Mouse (Mus musculus): ENCODE measurements around the gene Plcl1.

Plcl1 gene

DNA sequence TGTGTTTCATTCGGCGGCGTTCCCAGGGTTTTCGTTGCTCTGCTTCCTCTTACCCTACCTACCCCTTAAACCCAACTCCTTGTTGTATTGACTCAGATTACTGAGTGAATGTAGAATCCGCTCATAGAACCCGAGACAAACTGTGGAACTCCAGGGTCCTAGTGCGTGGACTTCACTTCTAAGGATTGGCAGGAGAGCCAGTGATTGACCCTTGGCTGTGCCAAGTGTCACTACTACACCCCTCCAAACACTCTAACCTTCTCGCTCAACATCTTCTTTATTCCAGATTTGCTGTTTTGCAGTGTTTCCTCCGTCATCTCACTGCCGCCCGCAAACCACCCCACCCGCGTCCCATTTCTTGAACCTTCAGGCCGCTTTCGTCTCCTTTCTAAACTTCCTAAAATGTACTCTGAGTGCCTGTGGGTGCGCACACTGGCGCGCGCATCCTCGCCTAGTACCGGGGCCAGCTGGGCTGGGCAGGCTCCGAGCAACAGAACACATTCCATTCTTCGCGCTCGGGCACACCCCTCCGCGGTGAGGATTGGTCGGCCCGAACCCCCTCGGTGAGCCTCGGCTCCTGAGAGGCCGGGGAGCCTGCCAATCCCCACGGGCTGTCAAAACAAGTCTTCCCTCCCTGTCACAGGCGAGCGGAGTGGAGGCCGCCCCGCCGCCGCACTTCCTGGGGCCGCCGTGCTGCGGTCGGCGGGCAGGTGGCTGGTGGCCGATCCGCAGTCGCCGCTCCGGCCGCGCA is at the start of gene Plcl1:
Plcl1 (plus strand) TSS at position 650 of the 751 bp plus-strand sequence.
- in situ Hi-C loops (cut with MboI; ENCODE audit: low sequenced_read_pairs), result loop anchor here (10.0 to 25.0 kb wide), 2 partner anchors 349 to 432 kb away; no protein-coding TSS in a partner anchor

DNA sequence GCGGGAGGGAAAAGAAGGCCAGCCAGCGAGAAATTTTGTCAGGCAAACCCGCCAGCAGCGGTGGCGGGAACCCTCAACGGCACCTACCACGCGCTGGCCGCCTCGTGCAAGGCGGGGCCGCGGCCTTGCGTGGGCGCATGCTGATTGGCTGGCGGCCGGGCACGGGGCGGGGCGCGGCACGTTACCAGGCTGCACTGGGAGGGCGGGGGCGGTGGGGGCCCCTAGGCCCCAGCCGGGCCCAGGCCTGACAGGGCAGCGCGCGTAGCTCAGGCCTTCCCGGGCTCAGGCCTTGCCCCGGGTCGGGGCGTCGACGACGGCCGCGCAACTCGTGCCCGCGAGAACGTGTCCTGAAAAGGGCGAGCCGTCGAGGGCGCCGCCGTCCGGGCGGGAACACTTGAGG is 43.1 kb upstream of the Plcl1 start:
- in situ Hi-C loops (cut with MboI; ENCODE audit: low sequenced_read_pairs), result no loop called here

DNA sequence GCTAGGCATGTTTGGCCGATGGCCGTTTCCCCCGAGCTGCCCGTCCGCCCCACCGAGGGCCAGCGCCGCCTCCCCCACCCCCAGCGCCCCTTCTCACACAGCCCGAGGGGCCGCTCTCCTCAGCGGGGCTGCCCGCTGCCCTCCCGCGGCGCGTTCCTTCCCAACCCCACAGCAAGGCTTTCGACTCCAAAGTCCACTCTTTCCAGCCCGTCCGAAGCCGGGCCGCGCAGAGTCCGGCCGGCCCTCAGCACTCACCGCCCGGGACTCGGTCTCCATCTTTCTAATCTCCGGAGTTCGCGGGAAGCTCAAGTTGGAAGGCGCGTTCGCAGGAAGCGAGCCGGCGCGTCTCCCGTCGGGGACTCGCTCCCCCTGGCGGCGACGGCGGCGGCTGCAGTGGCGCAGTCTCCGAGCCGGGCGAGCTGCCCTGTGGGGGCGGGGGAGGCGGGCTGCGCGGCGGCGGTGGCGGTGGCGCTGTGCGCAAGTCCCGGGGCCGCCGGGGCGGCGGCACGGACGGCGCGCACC is 42.6 kb upstream of the Plcl1 start, which contains the start of gene Boll:
Boll (minus strand) TSS at position 426 of the 522 bp plus-strand sequence.
- in situ Hi-C loops (cut with MboI; ENCODE audit: low sequenced_read_pairs), result no loop called here

DNA sequence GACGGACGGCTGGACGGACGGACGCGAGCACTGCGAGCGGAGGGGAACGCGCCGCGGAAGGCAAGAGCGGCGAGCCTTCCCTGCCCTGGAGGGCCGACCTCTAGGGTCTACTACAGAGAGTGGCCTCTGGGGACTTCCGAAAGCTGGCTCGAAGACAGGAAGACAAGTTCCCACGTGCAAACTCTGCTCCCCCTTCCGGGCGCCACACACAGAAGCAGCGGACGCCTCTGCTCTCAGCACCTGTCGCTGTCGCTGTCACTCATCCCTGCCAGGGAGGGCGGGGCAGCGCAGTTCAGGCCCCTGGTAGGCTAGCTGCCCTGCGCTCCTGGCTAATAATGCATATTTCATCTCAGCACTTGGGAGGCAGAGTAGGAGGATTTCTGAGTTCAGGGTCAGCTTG is 42.1 kb upstream of the Plcl1 start:
- in situ Hi-C loops (cut with MboI; ENCODE audit: low sequenced_read_pairs), result no loop called here

DNA sequence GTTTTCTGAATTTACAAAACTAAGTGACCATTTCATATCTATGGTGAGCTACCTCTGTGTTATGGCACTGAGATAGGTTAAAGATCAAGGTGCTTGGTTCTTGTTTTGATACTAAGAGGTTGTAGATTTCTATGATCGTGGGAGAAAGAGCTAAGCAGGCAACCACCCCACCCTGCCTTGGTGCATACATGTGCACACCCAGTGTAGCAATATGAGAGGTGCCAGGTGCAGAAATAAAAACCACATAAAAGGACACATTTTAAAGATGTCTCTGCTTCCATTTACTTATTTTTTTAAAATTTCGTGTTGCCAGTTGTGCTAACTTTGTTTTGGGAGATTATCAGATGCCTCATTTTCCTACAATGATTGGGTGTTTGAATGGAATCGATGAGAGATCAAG is 33.1 kb upstream of the Plcl1 start:
- in situ Hi-C loops (cut with MboI; ENCODE audit: low sequenced_read_pairs), result loop anchor here (10.0 kb wide), 1 partner anchor 138 kb away; the partner anchor contains the start of gene Mars2

DNA sequence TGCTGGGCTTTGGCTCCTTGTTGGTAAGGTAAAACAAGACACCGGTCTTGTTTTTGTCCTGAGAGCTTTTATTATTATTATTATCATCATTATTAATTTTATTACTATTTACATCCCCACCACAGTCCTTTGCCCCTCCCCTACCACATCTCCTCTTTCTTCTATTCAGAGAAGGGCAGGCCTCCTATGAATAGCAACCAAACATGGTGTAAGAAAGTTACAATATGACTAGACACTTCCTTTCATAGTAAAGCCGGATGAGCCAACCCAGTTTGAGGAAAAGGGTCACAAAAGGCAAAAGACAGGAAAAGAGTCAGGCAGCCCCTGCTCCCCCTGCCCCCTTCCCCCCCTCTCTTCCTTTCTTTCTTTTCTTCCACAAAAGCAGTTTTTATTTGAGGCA is 25.2 kb upstream of the Plcl1 start:
- in situ Hi-C loops (cut with MboI; ENCODE audit: low sequenced_read_pairs), result no loop called here

DNA sequence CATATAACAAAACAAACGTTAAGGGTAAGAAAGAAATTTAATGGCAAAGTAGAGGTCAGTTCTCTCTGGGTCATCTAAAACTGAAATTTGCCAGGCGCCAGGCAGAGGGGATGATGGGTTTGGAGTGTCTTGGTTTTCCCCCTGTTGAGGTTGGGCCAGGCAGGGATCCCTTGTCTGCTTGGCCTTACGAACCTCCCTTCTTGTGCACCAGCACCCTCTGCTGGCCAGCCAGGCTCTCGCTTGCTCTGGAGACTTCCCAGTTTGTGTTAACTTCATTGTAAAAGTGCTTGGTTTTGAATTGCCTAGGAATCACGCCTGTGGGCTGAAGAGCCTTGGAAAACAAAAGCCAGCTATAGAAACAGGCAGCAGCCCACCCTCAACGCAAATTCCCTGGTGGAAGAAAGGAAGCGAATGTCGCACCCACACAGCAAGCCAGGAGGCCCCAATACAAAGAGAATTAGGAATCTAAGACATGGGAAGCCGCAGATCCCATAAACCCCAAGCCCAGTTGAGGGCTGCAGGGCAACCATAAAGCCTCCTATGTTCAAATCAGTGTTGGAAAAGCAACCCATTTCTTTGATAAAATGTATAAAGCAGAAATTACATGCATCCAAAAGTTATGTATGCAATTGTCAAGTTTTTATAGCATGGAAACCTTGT is 22.5 kb upstream of the Plcl1 start:
- in situ Hi-C loops (cut with MboI; ENCODE audit: low sequenced_read_pairs), result no loop called here

DNA sequence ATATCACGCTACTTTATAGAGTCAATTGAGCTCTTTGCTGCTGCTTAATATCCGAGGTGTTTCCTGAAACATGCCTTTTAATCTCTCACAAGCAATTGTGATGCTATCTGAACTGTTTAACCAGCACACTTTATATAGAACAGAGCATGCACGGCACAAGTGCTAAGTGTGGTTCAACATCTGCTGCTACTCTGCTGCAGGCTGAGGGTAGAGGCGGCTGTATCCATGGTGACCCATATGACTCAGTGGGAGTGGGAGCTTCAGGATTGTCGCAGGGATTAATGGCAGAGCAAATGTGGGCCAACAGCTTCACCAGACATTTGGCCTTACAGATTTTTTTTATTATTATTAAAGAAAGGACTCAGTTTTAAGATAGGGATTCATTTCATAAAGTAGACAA is 5.8 kb upstream of the Plcl1 start:
- in situ Hi-C loops (cut with MboI; ENCODE audit: low sequenced_read_pairs), result loop anchor here (10.0 to 25.0 kb wide), 2 partner anchors 355 to 437 kb away; no protein-coding TSS in a partner anchor

DNA sequence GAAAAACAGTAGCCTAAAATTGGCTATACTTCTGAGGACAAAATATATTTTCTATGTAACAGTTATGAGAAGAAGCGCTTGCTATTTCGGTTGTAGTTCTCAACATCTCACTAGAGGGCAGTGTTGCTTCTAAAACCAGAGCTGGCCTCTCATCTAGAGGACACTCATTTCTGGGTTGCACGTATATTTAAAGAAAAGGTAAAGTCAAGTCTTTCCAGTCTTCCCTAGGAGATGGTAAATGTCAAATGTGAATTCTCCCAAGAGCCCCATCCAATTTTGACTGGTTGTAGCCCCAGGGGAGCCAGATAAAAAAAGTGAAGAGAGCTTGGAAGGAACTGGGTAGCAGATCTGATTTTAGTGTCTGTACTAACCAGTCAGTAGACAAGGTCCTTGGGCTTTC is 1.3 kb upstream of the Plcl1 start:
- in situ Hi-C loops (cut with MboI; ENCODE audit: low sequenced_read_pairs), result loop anchor here (10.0 to 25.0 kb wide), 2 partner anchors 350 to 433 kb away; no protein-coding TSS in a partner anchor

DNA sequence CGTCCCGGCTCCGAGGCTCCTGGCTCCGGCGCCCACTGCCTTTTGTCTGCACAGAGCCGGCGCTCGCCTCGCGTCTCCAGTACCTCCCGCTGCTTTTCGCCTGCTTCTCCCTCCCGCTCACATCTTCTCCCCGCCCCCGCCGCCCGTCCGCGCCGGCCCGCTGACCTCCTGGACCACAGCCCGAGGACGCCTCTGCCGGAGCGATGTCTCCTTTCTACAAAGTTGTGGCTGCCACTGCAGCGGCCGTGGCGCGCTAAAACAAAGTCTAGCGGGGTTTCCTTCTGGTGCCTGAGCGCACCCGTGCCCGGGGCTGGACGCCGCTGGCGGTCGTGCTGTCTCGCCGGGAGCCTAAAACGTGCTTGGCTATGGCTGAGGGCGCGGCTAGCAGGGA is 297 bp downstream of the Plcl1 start:
- in situ Hi-C loops (cut with MboI; ENCODE audit: low sequenced_read_pairs), result loop anchor here (10.0 to 25.0 kb wide), 2 partner anchors 349 to 431 kb away; no protein-coding TSS in a partner anchor

DNA sequence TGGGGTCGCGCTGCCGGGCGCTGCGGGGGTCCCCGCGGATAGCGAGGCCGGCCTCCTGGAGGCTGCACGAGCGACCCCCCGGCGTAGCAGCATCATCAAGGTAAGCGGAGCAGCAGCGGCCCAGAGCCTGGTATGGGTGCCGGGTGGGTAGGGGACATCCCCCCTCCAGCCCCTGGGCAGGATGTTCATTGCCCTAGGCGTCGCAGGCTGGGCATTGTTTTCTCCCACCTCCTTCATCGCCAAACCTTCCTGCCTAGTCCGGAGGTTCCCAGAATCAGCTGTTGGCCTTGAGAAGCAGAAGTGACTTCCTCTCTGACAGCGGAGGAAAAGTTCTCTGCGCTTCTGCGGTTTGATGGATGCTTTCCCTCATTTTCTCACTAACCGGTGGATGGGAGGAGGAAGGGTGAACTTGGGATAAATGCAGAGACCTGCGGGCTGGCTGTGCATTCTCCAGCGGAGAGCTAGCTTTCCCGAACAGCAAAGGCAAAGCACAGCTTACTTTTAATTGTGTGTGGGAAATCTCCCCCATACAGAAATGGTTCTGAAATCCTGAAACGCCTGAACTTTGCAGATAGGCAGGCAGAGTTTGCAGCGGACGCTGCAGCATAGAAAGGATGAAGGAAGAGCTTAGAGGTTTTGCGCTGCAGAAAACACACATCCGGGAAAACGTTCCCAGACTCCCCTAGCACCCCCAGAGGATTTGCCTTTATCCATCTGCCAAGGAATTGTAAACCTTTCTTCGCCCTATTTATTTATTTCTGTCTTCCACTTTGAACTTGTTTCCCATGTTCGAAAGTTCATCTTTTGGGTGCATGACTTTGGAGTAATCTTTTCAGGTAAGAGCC is 1.0 kb downstream of the Plcl1 start:
- in situ Hi-C loops (cut with MboI; ENCODE audit: low sequenced_read_pairs), result loop anchor here (10.0 to 25.0 kb wide), 2 partner anchors 348 to 431 kb away; no protein-coding TSS in a partner anchor

DNA sequence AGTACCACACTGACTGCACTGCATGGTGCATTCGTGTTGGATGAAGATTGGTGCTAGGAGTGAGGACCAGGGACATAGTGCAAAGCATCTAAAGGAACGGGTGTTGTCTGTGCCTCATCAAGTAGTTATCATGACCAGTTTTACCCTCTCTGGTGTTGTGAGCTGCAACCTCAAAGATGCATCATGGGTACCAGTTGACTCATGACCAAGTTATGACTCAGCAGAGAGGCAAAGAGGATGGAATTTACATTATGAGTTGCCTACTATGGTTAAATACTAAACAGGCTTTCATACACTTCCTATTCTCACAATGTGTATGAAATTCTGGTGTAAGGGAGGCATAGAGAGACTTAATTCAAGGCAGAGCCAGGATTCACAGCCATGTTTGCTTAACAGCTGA is 4.9 kb downstream of the Plcl1 start:
- in situ Hi-C loops (cut with MboI; ENCODE audit: low sequenced_read_pairs), result loop anchor here (25.0 kb wide), 1 partner anchor 427 kb away; no protein-coding TSS in a partner anchor

DNA sequence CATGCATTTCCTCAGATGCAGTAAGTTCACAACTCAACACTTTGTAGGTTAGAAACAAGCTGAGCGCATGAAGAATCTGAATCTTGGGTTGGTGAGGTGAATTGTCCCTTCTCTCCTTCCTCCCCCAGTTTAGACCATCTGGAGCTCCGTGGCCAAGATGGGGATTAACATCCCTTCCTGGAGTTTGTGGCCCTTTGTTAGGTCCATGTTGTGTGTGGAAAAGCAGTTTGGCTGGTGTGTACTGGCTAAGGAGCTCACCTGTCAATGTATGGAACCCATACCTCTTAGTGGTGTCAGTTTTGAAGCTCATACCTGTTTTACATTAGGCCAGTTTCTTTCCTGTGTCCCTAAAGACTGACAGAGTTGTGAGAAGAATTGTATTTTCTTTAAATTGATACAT is 5.4 kb downstream of the Plcl1 start:
- in situ Hi-C loops (cut with MboI; ENCODE audit: low sequenced_read_pairs), result loop anchor here (25.0 kb wide), 1 partner anchor 426 kb away; no protein-coding TSS in a partner anchor

DNA sequence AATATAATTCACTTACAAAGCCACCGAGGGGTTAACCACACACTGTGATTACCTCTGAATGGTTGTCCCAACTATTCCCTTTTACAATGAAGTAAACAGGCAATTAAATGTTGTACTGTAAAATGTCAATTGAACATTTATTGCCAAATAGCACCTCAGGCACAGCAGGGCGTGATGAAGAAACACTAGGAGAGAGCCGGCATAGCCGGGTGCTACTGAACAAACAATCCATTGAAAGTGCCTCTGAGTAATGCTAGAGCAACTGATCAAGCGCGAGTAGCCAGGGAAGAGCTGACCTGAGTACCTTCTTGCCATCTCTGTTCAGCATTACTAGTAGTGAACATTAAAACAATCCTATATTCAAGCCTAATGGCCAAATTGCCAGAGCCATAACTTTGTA is 6.8 kb downstream of the Plcl1 start:
- in situ Hi-C loops (cut with MboI; ENCODE audit: low sequenced_read_pairs), result loop anchor here (25.0 kb wide), 1 partner anchor 425 kb away; no protein-coding TSS in a partner anchor

DNA sequence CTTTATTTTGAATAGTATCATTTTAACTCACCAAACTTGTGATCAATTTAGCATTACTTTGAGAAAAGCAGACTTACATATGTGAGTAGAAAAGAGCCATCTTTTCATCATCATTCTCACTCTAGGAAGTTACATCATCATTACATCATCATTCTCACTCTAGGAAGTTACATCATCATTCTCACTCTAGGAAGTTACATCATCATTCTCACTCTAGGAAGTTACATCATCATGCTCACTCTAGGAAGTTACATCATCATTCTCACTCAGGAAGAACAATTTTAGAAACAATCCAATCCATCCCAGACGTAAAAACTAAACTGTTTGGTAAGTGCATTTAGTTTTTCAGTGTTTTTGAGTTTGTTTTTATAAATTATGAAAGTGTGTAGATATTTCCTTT is 7.8 kb downstream of the Plcl1 start:
- in situ Hi-C loops (cut with MboI; ENCODE audit: low sequenced_read_pairs), result loop anchor here (25.0 kb wide), 1 partner anchor 424 kb away; no protein-coding TSS in a partner anchor

DNA sequence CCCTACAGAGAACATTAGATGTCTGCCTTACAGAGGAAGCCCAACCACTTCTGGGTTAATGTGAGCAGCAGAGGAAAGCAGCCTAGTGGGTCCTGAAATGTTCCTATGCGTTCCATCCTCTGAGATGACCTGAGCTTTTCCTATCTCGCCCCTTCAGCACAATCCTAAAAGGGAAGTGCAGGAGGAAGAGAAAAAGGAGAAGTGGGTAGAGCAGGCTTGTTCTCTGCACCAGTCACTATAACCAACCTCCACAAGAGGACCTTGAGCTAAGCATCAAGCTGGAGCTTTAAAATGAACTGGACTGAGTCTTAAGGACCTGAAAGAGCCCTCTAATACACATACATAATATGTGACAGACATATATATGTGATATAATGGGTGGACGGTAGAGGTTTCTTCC is 13.2 kb downstream of the Plcl1 start:
- in situ Hi-C loops (cut with MboI; ENCODE audit: low sequenced_read_pairs), result loop anchor here (25.0 kb wide), 1 partner anchor 418 kb away; no protein-coding TSS in a partner anchor

DNA sequence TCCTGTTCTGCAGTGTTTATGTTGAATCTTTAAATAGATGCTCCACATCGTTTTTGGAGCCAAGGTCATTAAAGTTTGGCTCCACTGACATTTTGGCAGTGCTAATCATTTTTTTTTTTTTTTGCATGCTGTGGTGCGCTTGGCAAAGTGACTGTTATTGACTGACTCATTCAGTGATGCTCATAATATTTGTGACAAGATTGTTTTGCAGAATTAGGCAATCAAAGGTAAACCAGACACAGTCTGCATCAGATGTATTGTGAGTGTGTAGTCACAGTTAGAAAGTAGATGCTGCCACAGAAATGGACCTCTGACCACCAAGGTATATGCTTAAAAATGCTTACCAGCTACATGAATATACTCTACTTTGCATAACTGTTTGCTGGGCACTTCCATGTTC is 21.9 kb downstream of the Plcl1 start:
- in situ Hi-C loops (cut with MboI; ENCODE audit: low sequenced_read_pairs), result no loop called here

DNA sequence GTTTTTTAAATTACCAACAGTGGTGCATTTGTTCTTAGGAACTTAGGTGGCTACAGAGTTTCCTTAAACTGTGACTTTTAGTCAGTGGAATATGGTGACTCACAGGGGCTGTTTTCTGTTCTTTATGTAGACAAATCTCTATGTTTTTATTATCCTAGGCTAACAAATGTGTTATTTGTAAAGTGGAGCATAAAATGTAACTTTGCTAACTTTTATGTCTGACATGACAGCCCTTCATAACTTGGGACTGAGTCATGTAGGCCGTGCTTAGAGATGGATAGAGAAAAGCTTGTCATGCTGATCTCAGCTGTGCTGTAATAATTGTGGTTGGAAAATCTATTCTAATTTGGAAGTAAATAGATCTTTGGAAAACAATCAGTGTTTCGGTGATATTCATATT is 23.3 kb downstream of the Plcl1 start:
- in situ Hi-C loops (cut with MboI; ENCODE audit: low sequenced_read_pairs), result no loop called here

DNA sequence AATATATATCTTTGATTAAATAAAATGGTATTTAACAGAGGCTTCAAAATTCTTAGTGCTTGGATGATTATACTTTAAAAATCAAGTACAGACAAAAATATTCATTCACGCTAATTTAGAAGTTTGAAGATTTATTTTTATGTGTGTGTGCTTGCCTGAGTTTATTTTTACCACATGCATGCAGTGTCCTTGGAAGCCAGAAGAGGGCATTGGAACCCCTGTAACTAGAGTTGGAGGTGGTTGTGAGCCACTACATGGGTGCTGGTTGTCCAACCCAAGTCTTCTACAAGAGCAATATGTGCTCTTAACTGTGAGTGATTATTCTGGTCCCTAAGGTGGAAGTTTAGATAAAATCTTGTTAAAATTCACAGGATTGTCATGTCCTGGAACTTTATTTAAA is 24.0 kb downstream of the Plcl1 start:
- in situ Hi-C loops (cut with MboI; ENCODE audit: low sequenced_read_pairs), result no loop called here

DNA sequence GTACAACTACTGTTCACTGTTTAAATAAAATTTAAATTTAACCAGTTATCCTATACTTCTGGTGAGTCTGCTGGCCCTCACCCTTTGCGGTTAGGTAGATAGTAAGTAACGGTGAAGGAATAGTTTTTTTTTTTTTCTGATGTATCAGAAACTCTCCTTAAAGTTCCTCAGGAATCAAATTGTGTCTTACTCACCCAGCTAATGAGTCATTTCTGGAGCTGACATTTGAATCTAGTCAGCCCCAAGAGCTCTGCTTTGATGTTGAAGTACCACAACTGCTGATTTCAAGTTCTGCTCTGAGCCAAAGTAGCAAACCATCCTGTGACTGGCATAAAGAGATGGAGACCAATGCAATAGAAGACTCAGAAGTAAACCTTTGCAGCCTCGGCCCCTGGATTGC is 24.9 kb downstream of the Plcl1 start:
- in situ Hi-C loops (cut with MboI; ENCODE audit: low sequenced_read_pairs), result no loop called here
